Mouse (Mus musculus) heart, postnatal 0 days (tissue): Measurements from ENCODE around the gene Urb1.

Experiments
- CTCF ChIP-seq: IDR thresholded peaks from 2 replicates; pipeline ENCODE4 v1.5.1; 2016; ENCODE audit warnings: antibody characterized with exemption, control low read depth, low read depth
- EP300 ChIP-seq: IDR thresholded peaks from 2 replicates; pipeline ENCODE4 v1.6.1; 2016; ENCODE audit warnings: antibody characterized with exemption, low read depth

- TF ChIP-seq CTCF = no peak
- no peak for TF ChIP-seq EP300
These were observed 63.1 kb downstream of the Urb1 start for GRCm38 (mm10) chr16:90747143-90747542.
